Mouse (Mus musculus) frontal cortex, postnatal 25 days (tissue): Measurements from ENCODE around the gene Sp6.

ENCODE experiments used
- DNase-seq, 2 experiments: peaks; one replicate each; pipeline ENCODE4 v3.0.0; 2022; ENCODE audit warnings: low spot score in 2 of 2

Sp6 gene

DNA sequence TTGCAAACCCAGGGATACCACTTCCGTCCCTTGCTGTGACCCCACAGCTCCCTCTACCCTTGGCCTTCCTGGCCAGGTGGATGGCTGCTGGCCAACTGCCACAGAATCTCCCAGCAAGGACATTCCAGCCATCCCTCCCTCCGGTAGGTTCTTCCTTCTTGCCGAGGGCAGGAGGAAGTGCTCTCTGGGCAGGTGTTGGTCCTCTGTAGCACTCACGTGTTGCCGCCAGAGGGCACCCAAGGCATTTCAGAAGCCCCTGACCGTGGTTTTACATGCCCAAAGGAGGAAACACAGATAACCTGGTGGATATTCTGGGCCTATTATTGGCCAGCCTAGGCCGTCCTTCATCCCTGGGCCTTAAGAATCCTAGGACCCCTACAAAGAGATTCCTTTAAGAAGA, 30.8 kb upstream of the Sp6 start:
- peak; percentile 68 to 70 for DNase-seq

DNA sequence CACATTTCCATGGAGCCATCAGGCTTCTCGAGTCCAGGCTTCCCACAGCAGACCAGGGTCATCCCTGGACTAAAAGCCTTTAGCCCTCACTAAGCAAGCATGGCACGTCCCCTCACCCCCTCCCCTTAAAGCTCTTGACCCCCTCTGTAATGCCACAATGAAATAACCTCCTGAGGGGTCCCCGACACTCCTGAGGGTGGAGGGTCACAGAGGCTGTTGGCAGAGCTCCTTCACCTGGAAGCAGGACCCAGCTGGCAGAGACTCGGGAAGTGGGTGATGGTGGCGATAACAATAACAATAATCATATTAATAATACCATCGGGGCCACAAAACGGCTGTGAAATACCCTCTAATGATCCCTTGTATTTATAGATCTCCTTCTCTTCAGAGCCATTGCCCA, 30.3 kb upstream of the Sp6 start, which contains the start of gene Sp2:
Gene Sp2 (minus strand): TSS at position 101 of the 400 bp plus-strand sequence.
- DNase-seq = no peak

- DNase-seq = no peak
These were observed 28.3 kb upstream of the Sp6 start for GRCm38 (mm10) chr11:96984903-96985302.

DNA sequence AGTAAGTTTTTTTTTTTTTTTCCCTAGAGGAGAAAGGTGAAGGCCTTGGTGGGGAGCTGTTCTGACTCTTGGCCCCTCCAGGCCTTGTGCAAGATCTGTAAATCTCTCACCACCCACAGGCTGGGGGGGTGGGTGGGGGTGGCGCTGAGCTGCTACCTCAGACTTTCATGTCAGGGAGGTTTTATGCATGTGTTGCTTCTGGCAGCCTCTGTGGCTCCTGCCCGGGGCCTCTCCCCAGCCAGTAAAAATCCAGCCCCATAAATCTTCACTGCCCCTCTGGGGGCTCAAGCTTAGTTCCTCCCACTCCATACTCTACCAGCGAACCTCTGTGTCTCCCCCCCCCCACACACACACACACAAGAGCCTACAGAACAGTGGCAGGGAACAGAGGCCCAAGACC, 26.7 kb upstream of the Sp6 start:
- no peak for DNase-seq

DNA sequence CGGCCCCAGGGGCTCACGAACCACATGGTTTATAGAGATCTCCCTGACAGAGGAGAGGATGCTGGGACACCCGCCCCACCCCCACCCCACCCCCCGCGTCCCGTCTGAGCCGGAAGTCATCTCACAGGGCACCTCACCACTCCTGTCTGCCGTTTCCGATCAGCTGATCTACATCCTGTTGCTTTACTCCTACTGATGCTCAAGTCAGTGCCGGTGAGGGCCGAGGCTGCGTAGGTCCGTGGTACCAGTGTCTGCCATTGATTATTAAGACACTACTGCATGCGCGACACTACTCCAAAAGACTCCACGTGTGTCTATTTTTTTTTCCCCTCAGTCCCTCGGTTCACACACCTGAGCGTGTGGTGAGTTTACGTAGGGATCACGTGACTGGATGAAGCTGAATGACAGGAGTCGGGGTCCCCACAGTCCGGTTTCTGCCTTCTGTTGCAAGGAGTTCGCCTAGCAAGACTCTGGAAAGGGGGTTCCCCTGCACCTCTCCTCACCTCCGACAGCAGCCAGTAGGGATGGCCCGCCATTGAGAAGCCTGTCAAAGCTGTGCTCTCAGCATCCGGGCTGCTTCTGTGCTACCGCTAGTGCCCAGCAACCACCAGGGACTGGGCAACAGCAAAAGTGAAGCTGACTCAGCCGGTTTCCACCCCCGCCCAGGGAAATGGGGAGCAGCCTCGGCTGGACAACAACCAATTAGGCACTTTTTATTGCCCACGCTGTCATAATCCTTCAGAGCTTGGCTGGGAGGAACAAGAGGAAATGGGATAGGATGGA, 25.1 kb upstream of the Sp6 start:
- DNase-seq = no peak

DNA sequence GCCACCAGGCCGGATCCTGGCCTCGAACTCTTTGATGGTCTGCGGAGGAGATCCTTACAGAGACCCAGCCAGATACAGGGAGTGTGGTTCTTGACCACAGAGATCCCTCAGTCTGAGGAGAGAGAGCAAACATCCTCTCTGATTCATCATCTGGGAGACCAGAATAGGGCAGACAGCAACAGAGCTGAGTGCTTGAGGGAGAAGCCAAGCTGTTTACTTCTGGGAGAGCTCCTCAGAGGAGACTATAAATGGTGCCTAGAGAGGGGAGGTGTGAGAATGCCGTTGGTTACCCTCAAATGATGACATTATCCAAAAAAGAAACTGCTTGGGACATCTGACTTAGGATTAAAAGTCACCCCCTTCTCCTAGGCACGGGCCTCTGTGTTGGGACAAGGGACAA, 21.7 kb upstream of the Sp6 start:
- no peak for DNase-seq

GRCm38 (mm10) chr11:96992722-96993311, 20.4 kb upstream of the Sp6 start:
- DNase-seq = no peak

DNA sequence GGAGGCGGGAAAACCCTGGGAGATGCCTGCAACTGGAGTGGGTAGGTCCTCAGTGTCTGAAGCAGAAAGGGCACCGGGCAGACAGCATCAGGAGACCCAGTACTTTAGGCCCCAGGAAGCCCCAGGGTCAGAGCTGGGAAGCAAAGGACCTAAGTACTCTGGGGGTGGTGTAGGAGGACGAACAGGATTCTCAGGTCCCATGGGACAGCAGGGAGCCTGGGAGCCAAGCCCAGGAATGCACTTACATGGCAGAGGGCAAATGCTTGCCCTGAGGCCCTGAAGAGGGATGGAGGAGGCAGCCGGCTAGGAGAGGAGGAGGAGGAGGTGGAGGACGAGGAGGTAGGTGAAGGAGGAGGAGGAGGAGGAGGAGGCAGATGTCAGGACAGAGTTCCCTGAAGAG, 18.2 kb upstream of the Sp6 start:
- DNase-seq = no peak

- DNase-seq = no peak
These were observed 17.1 kb upstream of the Sp6 start for GRCm38 (mm10) chr11:96995836-96996772.

DNA sequence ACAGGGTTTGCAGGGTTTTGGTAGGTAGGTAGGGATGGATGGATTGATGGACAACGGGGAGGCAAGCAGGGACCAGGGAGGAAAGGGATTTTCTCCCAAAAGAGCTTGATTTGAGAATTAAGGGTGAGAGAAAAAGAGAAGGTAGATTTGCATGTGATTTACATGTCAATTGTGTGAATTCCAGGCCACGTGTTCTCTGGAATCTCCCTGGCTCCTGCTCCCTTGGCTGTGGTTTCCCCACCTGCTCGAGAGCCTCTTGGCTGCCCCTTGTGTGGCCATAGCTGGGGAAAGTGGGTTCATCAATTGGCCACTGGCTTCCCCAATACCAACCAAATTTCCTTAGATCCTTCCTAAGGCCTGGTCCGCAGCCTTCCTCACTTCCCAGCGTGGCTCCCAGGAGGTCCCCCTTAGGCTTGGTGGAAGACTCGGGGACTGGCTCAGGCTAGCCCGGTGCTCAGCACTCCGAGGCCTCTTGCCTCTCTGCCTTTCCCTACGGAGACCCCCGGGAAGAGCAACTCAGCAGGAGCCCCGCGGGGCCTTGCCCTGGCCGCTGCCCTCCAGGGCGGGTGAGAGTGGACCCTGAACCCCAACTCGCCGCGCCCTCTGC, 16.3 kb upstream of the Sp6 start:
- DNase-seq = no peak

- DNase-seq = no peak
These were observed 15.7 kb upstream of the Sp6 start for GRCm38 (mm10) chr11:96997380-96997956.

DNA sequence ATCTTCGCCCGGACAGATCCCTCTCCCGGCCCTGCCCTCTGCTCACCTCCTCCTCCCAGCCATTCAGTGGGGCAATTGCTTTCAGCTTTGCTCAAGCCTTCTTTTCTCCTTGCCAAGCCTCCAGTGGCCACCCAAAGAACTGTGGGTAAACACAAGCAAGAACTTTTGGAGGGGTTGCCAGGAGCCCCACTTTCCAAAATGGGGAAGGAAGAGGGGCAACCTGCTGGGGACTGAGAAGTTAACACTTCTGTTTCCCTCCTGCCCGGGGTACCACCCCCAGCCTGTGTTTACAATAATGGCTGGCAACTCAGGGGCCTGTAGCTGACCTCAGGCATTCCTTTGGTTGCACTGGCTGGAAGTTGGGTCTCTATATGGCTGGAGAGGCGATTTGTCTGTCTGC, 10.0 kb upstream of the Sp6 start:
- no peak for DNase-seq

DNA sequence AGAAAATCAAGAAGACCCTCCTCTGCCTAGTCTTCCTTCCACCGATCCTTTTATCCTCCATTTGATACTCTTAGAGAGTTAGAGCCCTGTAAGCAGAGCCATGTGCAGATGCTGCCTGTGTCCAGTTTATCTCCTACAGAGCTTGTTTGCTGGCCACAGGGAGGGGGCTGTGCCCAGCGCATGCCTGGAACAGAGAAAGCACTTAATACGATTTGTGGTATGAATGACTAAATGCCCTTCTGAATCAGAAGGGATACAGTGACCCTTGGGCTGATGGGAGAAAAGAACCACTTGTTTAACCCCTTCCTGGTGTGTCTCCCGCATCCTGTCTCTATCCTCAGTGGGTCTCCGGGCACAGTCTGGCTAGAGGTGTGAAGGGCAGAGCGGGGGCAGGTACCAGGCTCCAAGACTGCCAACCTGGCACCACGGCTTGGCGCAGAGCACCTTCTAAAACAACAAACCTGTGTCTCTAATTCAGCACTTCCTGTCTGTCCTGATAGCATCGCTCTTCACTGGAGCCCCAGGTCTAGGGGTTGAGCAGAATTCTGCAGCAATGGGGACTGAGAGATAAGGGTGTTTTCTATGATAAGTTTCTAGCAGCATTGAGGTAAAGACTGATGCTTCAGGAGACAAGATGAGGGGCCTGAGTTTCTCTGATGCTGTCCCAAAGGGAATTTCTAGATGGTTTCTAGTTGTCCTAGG, 6.0 kb upstream of the Sp6 start:
- no peak for DNase-seq

GRCm38 (mm10) chr11:97009198-97009790, 3.9 kb upstream of the Sp6 start:
- no peak for DNase-seq

GRCm38 (mm10) chr11:97017696-97018582, 4.7 kb downstream of the Sp6 start:
- no peak for DNase-seq

- DNase-seq = no peak
These were observed 5.6 kb downstream of the Sp6 start for GRCm38 (mm10) chr11:97018583-97019344.

- DNase-seq = no peak
These were observed 6.1 kb downstream of the Sp6 start for GRCm38 (mm10) chr11:97019345-97019708.

GRCm38 (mm10) chr11:97021121-97021765, 8.0 kb downstream of the Sp6 start:
- no peak for DNase-seq
